Mouse (Mus musculus) cerebellum, adult 18-20 months (tissue): ENCODE results near the gene Ttc30a1.
"Not testable (repeated sequence)": the region's sequence is repeated elsewhere in the genome, so short reads cannot be mapped to it uniquely, and the experiment has no call there.

Experiments used
- DNase-seq, 2 experiments: peaks; one replicate each; pipeline ENCODE4 v3.0.0; 2021

Ttc30a1 gene

GRCm38 (mm10) chr2:75982626-75983025, 859 bp upstream of the Ttc30a1 start:
- no peak for DNase-seq

- DNase-seq, result not testable (repeated sequence)
Measured at GRCm38 (mm10) chr2:75980933-75981439, 781 bp downstream of the Ttc30a1 start.

GRCm38 (mm10) chr2:75977752-75978368, 3.9 kb downstream of the Ttc30a1 start, which contains the start of gene Ttc30a2:
Gene Ttc30a2, minus strand, starts transcription at chr2:75978170.
- not testable (repeated sequence) for DNase-seq

DNA sequence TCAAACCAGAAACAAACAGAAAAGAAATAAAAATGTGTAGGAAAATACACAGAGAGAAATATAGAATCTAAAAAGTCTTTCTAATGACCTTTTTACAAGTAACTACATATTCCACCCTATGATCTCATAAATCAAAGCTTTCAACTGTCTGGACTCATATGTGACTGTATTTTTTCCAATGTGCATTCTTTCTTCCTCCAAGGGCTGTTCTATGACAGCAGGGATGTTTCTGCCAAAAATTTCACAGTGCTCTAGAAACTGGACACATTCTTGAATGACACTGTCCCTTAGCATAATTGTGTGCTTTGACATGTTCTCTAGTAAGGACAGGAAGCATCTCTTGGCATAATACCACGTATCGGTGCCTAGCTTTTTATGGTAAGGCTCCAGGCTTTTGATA, 5.7 kb downstream of the Ttc30a1 start:
- not testable (repeated sequence) for DNase-seq

- DNase-seq, result no peak
Measured at GRCm38 (mm10) chr2:75974131-75974530, 7.6 kb downstream of the Ttc30a1 start.

GRCm38 (mm10) chr2:75964972-75965371, 16.8 kb downstream of the Ttc30a1 start:
- DNase-seq, result peak; percentile 67 to 73

DNA sequence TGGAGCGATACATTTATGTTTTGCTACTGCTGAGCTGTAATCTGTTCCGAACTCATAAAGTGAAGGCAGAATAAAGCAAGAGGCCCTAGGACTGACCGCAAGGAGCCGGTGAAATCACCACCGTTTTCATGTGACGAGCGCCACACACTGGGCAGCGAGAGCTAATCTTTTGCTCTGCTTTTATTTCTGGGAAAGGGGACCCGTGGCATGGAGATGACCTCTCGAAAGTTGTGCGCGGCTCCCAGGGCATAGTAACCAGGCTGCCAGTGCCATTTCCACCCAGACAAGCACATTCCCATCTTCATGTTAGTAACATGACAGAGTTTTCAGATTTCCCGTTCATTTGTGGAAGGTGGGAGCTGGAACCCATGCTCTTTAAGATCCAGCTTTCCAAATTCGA, 17.3 kb downstream of the Ttc30a1 start:
- DNase-seq, result peak; percentile 63 to 73

- no peak for DNase-seq
Measured at GRCm38 (mm10) chr2:75964051-75964450, 17.7 kb downstream of the Ttc30a1 start.

- DNase-seq, result no peak
Measured at GRCm38 (mm10) chr2:75963211-75963840, 18.4 kb downstream of the Ttc30a1 start.

DNA sequence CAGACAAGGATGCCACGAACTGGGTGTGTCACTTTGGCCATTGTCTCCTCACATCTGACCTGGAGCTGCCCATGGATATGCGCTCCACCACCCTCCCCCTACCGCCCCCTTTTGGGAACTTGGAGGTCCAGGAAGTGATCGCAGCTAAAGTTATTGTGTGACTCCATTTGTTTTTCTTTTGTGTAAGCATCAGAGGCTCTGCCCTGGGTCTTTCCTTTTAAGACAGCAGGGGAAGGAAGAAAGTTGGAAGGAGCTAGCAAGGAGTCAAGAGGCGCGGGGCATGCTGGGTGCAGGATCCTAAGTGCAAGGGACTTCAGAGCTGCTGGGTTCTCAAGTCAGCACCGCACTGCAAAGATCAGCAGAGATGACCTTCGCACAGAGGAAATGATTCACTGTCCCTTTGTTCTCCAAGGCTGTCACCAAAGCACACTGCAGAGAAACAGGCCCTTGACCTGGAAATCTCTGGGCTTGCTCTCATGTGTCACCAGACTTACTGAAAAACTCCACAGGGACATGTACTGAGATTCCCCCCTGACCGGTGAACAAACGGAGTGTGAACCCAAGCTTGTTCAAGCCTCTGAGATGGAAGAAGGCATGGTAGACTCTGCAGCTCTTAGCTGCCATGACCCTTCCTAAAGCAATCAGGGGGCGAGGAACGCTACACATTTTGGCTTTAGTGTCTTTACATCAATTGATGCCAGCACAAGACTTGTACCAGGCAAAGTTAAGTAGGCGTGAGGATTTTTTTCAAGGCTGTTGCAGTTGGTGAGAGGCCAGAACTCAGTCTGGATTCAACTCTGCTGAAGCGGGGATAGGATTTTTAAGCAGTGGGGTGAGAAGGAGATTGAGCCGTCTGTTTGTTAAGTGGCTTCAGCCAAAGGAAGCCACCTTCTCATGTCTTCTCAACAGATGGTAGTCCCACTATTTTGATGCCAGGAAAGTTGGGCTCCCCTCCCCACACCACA, 21.1 kb downstream of the Ttc30a1 start:
- no peak for DNase-seq

DNA sequence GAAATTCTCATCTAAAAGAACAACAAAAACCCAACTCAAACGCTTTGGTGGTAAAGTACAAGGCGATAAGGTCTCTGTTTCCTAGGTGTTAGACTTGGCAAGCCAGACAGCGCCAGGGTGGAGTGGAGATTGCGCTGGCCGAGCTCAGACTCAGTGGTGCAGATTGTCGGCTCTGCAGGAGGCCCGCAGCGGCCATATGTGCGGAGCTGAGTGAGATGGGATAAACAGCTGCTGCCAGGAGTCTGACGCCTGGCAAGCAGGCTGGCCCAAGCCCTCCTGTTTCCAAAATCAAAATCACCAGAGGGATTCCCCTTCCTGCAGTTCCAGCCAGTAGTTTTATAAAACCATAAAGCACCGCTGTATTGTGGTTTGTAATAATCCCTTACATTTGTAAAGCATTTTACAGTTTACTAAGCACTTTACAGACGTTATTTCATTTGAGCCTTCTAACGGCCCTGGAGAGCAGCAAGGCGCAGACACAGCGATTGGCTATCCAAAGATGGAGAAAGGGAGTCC, 21.9 kb downstream of the Ttc30a1 start:
- peak; percentile 30 for DNase-seq

- DNase-seq, result no peak
Measured at GRCm38 (mm10) chr2:75959183-75959849, 22.5 kb downstream of the Ttc30a1 start.

- no peak for DNase-seq
Measured at GRCm38 (mm10) chr2:75955709-75956108, 26.1 kb downstream of the Ttc30a1 start.

DNA sequence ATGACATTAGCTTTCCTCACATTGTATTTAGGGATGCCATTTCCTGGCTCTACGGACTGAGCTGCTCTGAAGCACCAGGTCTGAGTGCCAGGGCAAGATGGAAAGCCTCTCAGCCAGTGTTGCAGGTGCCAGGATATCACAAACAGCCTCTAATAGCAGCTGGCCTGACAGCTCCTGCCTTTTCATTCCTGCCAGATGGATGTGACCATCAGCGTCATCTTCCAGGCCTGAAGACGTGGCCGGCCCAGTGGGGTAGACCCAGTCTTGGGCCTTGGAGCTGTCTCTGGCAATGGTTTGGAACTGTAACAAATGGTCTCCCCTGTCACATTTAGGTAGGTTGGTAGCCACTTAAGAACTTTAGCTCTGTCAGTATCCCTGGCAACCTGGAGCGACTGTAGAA, 28.4 kb downstream of the Ttc30a1 start:
- DNase-seq, result no peak

DNA sequence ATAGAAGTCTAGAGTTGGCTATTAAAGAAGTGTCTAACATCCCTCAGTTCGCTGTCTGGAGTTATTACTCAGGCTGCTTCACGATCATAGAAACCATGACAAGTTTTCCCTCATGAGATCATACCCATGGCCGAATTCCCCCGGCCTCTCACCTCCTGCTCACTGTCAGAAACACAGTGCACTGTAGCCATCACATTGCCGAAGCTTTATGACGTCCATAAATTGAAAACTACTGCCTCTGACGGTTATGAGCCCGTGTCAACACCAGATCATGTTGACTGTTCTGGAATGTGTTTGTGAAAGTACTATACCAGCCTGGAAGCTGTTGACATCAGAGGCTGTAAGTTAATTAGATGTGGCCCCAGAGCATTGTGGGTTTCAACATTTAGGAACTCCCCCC, 31.1 kb downstream of the Ttc30a1 start:
- DNase-seq, result no peak

GRCm38 (mm10) chr2:75938117-75939063, 43.4 kb downstream of the Ttc30a1 start, which contains the start of gene Ttc30b:
Gene Ttc30b, minus strand, starts transcription at chr2:75938585.
- peak; percentile 81 to 85 for DNase-seq

DNA sequence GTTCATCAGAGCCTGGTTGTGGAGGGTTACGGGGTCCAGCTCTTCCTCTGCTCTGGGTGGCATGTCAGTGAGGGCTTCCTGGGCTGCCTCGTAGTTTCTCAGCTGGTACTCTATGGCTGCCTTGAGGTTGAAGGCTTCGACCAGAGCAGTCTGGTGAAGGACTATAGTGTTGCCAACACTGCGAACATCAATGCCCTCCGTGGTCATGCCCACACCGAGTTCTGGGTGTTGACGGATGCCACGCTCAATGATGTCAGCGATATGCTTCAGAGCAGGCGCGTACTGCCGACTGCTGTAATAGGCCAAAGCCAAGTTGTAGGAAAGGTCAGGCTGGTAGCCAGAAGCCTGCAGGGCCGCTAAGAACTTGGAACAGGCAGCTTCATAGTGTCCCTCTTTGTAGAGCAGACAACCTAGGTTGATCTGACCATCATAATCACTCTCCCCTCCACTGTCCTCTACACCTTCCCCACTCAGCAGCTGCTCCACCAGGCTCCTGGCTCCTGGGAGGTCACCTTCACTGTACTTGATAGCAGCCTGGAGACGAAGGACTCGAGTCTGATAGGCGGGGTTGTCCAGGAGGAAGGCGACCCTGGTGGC, 44.1 kb downstream of the Ttc30a1 start:
- DNase-seq, result peak in 1 of 2 experiments; percentile 31

- DNase-seq, result not testable (repeated sequence)
Measured at GRCm38 (mm10) chr2:75936685-75937084, 45.1 kb downstream of the Ttc30a1 start.

DNA sequence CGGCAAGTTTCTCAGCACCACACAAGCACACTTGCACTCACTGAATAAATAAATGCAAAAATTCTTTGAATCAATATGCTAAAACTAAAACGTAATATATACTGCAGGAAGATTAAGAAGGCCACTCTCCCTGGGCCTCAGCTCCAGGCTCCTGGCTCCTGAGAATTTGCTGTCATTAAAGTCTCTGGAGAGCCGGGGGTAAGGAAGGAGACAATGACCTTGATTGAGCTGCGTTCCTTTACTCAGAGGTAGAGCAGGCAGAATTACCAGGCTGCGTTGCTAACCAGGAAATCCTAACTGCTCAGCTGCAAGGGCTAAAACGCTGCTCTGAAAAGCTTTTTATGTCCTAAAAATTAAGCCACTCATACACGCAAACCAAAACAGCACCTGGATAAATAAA, 48.2 kb downstream of the Ttc30a1 start:
- DNase-seq, result no peak

DNA sequence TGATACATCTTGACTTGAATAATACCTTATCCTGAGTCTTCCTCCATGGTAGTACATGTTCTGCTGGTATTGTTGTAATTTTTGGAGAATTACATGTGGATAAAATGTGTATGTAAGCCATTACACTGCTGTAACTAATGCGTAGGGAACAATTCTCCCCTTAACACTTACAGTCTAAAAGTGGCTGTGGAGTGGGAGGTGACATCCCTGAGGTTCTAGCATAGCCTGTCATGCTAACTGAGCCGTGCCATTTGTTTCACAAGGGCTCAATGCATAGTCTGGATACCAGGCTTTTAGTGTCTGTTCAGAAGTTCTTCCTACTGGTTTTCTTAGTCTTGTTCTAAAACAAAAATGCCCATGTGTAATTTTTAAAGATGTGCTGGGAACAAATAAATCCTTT, 50.8 kb downstream of the Ttc30a1 start:
- no peak for DNase-seq
